Mouse (Mus musculus) forelimb bud, embryonic 11.5 days (tissue): ENCODE measurements at regions not wholly inside any gene's neighbourhood (a gene's known extent, or its start where the extent isn't known, plus 50 kb on each side); places are given as distances from the start of the nearest gene placed in this dataset.

Experiments used
- DNase-seq: peaks from one replicate; pipeline ENCODE4 v3.0.0-alpha.2; 2012; ENCODE audit warnings: low read depth, low spot score

DNA sequence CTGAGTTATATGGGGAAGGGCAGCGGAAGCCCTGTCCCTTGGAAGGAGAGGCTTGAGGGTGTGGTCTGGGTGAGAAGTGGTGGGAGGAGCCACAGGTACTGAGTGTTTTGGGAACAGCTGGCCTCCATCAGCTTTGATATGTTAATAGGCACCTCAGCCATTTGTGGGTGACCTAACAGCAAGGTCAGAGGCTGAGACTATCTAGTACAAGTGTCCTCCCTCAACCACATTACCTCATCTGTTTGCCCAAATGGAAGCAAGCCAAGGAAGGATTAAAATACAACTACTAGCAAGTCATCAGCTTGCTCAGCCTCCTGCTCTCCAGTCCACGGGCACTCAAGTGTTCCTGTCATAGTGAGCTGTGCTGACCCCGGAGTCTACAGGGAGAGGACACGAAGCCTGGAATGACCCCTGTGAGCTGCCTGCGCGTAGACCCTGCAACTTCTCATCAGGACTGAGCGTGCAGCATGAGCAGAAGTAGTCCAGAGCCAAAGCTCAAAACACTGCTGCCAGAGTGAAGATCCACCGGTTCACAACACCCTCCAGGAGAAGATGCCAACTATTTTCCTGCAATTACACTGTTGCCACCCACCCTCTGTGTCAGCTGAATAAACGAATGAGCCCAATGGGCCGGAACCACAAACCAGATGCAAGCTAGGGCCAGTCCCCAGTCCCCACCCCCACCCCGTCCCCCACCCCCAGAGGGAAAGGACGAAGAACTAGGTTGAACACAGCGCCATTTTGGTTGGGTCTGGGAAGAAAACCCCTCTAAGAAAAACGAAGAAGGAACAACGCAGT is 239.6 kb downstream of the Qk start:
- DNase-seq = no peak

DNA sequence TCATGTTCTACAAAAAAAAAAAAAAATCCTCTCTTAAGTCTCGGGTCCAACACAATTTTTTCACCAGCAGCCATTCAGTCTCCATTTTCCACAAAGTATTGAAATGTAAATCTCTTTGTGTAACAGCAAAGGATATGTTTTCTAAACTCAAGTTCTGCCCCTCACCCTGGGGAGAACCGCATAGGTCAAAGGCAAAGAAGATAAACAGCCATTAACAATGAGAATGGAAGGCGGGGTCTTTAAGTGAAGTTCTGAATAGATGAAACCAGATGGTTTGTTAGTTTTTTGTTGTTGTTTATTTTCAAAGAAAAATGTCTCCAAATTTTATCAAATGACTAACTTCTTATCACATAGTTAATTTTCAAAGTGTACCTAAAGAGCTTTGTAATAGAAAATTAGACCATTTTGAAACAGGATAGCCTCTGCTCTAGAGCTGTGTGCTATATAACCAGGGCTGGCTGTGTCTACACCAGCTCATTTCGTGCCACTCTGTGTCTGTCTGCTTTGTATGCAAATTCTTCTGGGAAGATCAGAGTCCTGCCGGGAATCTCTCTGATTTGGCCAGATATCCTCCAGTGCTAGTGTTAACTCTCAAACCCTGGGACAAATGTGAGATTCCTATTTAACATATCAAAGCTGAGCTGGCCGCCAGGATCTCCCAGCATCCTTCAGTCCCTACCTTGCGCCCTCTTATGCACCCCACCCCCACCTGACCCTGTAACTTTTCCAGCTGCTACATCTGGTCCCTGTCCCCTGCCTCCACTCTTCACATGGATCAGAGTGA is 240.9 kb downstream of the Qk start:
- DNase-seq = no peak

DNA sequence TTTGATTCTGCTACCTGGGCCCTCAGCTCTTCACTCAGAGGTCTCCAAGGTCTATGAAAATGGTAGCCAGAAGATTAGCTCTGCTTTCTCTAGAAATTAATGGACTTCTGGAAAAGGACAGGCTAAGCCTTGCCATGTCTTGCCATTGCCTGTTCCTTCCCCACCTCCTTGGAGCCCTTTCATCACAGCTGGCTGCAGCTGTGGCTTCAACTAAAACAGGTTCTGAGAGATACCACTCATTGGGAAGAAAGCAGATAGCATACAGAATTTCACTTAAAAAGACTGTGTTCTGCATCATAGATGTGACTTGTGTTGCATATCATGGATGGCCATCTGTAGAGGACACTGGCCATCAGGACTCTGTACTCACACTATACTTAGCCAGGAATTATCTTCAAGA is 246.4 kb downstream of the Qk start:
- DNase-seq = no peak

- no peak for DNase-seq
Observed at GRCm38 (mm10) chr17:10069251-10069650, 250.4 kb downstream of the Qk start.

DNA sequence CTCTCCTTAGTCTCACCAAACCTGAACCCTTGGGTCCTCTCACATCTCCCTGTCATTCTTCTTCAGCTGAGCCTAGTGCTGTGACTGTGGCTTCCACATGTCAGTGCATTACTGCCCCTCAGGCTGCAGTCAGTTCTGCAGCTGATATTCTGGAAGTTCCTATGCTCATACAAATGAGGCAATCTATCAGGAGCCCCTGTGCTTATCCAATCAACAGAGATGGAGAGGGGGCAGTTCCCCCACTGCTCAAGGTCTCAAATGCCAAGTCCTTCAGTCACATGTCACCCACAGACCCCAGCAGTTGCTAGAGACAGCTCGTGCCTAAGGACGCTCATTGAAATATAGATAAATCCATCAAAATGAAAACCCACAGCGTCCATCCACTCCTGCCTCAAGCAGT is 254.5 kb downstream of the Qk start:
- DNase-seq = no peak

DNA sequence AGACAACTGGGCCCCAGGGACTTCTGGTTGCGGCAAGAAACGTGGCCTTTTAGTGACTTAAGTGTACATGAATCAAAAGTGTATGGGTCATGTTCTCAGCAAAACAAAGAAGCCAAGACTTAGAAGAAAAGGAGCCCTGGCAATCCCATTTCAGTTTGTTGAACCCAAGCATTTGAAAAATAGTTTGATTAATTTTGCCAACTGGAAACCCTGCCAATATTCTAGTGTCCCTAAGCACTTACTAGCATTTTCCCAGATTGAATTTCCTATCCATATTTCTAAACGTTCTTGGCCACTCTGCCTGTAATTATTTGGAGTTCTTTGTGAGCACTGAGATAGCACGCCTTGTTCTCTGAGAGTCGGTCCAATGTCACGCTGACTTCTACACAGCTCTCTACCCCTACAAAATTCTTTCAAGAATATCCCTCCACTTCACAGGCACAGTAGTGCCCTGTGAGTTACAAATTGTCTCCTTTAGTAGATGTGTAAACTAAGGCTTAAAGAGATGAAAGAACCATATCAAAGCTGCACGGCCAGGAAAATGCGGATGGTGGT is 257.0 kb downstream of the Qk start:
- no peak for DNase-seq

DNA sequence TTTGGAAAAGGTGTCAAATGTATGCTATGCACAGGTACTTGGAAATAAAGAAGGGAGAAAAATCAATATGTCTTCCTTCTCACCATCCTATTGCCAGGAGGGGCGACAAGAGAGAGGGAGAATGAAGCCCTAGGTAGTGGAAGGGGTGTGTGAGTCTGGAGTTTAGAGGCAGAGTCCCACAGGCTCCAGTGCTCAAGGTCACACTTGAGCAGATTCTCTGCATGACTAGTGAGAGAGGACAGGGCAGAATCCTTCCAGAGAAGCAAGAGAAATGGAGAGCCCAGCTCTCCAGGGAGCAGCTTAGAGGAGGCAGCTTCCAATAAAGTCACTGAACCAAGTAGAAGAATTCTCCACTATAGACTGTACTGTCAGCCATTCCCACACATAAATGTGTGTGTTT is 261.9 kb downstream of the Qk start:
- DNase-seq = no peak

DNA sequence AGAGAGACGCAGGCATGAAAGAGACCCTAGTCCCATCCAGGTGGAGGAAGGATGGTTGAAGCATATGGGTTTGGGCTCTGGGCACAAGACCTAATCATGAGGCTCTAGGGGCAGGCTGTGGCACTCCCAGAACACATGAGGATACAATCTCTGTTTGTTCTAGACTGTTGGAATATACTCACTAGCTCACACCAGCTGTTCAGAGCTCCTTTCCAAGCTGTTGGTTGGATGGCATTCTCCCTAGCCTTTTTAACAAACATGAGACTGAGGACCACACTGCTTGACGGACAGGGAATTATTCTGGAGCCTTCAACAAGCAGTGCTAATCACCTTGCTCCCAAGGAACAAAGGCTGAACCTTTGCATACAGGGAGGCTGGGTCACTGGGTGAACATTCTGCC is 263.6 kb downstream of the Qk start:
- no peak for DNase-seq

- no peak for DNase-seq
Observed at GRCm38 (mm10) chr17:10054375-10054774, 265.3 kb downstream of the Qk start.

GRCm38 (mm10) chr17:10044336-10044735 is 275.3 kb downstream of the Qk start:
- no peak for DNase-seq

- DNase-seq = no peak
Observed at GRCm38 (mm10) chr17:10042042-10042652, 277.5 kb downstream of the Qk start.

GRCm38 (mm10) chr17:10040951-10041359 is 278.7 kb downstream of the Qk start:
- no peak for DNase-seq

GRCm38 (mm10) chr17:10040375-10040774 is 279.3 kb downstream of the Qk start:
- no peak for DNase-seq

- DNase-seq = no peak
Observed at GRCm38 (mm10) chr17:10037799-10038445, 281.7 kb downstream of the Qk start.

GRCm38 (mm10) chr17:10033510-10033909 is 286.1 kb downstream of the Qk start:
- DNase-seq = no peak

DNA sequence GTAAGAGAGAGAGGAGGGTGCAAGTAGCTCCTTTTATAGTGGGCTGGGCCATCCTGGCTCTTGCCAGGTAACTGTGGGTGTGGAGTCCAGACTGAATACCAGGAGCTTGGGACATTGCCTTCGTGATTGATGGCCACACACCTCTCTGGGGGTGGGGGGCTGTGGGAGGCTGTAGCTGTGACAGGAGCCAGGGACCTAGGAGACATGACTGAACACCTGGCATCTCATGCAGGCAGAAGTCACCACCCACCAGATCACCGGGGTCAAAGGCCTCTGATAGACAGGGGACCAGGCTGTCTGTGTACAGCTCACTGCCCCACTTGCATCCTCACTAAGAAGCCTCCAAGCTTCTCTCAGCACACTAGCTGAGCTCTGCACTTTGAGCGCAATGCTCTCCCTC is 288.6 kb downstream of the Qk start:
- DNase-seq = no peak

- DNase-seq = no peak
Observed at GRCm38 (mm10) chr17:10026770-10027169, 292.9 kb downstream of the Qk start.

DNA sequence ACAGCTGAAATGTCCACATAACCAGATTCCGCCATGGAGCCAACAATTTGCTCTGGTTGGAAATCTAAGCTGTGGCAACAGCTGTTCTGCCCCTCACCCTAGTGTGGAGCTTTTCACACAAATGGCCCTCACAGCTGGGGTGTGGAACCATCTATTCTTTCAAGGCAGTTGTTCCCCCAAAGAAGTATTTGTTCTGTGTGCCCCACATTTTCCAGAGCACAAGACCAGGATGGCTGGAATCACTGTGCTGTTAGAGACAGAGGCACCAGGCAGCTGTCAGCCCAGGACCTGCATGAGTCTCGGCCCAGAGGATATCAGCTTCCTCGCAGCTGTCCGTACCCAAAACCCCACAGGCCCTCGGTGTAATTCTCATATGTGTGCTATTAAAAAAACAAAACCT is 294.4 kb downstream of the Qk start:
- DNase-seq = peak; percentile 24

- no peak for DNase-seq
Observed at GRCm38 (mm10) chr17:10024323-10024722, 295.3 kb downstream of the Qk start.

DNA sequence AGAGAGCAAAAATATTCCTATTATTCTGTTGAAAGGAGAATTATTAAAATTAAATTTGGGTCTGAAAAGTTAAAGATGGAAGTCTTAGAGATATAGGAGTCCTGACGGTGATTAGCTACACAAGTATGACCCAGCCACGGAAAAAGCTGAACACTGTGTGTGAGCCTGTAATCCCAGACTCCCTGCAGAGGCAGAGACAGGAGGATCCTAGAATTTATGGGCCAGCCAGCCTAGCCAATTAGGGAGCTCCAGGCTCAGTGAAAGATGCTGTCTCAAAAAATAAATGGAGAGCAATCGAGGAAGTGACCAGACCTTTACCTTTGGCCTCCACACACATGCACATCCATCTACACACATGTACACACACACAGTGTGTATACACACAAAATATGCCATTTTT is 307.5 kb downstream of the Qk start:
- no peak for DNase-seq

DNA sequence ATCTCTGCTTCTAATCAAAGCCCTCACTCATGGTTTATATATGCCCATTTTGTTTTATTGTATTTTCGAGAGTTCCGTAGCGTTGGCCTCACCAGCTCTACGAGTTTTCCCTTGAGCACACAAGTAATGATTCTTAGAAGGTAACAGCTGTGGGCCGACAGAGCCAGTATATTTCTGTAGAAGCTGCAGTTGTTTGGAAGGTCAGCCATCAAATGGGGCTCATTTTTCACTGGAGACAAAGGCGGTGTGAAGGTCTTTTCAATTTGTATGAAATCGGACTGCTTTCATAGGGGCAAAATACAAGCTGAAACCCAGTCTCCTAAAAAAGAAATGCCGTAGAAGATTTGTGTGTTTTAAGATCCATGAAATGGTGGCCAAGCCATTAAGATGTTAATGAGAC is 307.9 kb downstream of the Qk start:
- no peak for DNase-seq

GRCm38 (mm10) chr17:10001071-10001591 is 318.5 kb downstream of the Qk start:
- no peak for DNase-seq
